Mouse (Mus musculus) adrenal gland, adult 2 months (tissue): Measurements from ENCODE around the gene Phc2. TPM values are rescaled to one million over a fixed set of nuclear protein-coding genes. Genes with fewer than 3 reads are reported as not detected.
"Not testable (repeated sequence)": the region's sequence is repeated elsewhere in the genome, so short reads cannot be mapped to it uniquely, and the experiment has no call there.

Experiments used
- DNase-seq: peaks from one replicate; pipeline ENCODE4 v3.0.0; 2021
- polyA plus RNA-seq: library from polyadenylated mRNA; depleted of rRNA; stranded (reverse); fragments of >200 nt; gene quantifications from 2 replicates; pipeline ENCODE4 v1.2.3, GENCODE M21; 2012
- total RNA-seq, 2 experiments: library from RNA; stranded (reverse); gene quantifications; 2 replicates each; pipeline ENCODE4 v1.2.3; 2021

The Phc2 gene
- total and polyA plus RNA-seq, 3 experiments = 72.6 to 91.6 (median 89.4) TPM

- DNase-seq = no peak
These were observed 8.6 kb upstream of the Phc2 start for GRCm38 (mm10) chr4:128645896-128646295.

- DNase-seq = no peak
These were observed 7.7 kb upstream of the Phc2 start for GRCm38 (mm10) chr4:128646762-128647161.

DNA sequence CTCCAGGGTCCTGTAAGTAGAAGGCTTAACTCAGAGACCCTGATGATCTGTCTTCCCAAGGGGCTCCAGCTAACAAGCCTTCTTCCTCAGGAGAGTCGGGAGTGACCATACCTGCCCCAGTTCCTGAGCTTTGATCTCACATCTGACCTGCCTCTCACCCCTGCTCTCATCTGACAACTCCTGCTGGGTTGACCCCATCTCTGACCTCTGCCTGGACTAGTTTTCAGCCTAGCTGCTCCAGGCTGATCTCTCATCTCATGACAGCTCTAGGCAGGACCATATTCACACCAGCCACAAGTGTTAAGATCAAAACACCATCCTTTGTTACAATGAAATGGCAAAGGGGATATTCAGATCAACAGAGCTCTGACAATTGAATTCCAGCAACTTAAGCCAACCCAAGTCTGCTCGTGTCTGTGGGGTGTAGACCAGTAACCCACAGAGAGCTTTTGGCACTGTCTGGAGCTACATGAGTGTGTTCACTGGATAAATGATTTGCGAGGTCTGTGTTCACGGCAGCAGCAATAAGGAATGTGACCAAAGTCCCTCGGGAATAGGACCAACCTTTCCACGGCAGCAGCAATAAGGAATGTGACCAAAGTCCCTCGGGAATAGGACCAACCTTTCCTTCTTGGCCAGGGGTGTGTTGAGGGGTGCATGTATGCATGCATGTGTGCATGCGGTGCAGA, 5.8 kb upstream of the Phc2 start:
- no peak for DNase-seq

DNA sequence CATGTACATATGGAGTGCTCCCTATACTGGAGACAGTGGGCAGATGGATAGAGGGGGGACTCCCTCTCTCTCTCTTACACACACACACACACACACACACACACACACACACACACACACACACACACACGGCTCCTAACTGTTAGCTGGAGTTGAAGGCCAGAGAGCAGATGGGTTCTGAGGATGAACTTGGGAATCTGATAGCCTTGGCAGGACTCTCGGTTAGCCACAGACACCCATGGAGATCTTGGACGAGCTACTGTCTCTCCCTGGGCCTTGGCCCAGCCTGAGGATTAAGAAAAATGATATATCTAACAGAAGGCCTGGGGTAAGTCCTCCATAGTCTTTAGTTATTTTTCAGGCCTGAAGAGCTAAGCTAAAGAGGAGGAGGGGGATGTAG, 3.0 kb upstream of the Phc2 start:
- no peak for DNase-seq

GRCm38 (mm10) chr4:128652584-128653298, 1.8 kb upstream of the Phc2 start:
- peak; percentile 59 for DNase-seq

GRCm38 (mm10) chr4:128655446-128655845, 944 bp downstream of the Phc2 start:
- DNase-seq = no peak

DNA sequence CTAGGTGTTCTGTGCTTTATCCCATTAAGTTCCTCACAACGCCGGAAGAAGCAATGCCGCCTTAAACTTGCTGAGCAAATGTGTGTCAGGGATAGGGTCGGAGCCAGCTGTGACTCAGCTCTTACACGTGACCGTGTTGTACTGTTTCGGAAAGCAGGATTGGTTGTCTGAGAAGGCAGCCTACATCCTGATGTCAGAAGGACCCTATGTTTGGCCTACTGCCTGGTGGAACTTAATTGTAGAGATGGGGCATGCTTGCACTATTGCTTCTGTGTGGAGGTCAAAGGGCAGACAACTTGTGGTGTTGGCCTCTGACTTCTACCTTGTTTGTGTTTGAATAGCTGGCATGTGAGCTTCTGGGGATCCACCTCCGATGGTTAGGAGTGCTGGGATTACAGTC, 5.7 kb downstream of the Phc2 start:
- peak; percentile 60 for DNase-seq

DNA sequence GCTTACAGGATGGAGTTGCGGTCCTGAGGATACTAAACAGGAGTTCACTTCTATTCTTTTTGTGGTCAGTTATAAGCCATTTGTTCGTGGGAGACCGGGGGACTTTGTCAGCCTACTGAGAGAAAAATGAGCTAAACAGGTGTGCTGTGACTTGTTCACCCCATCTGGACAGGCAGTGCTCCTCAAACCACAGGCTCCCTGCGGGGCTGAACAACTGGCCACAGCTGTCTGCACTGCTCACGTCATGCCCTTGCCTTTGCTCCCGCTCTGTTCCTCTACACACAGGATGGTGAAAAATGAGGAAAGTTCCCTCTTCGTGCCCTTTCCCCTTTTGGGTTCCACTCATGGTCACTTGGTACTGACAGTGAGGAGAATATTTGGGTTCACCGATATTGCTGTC, 6.6 kb downstream of the Phc2 start:
- no peak for DNase-seq

- DNase-seq = no peak
These were observed 9.5 kb downstream of the Phc2 start for GRCm38 (mm10) chr4:128664002-128664401.

DNA sequence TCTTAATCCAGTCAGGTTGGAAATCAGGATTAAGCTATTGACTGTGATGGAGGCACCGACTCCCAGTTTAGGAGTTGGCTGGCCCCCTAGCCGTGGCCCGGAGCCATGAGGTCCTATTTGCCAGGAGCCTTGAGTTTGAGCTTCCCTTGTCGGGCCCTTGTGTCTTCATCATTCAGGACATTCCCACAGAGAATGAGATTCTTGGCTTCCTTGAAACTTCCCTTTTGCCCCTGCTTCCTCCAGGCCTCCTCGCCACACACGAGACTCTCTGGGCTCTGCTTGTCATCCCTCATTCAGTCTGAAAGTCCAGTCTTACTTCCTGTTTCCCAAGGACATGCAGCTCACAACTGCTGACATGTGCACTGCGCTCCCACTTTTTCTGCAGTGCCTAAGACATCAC, 11.9 kb downstream of the Phc2 start:
- DNase-seq = not testable (repeated sequence)

- DNase-seq = not testable (repeated sequence)
These were observed 12.7 kb downstream of the Phc2 start for GRCm38 (mm10) chr4:128667195-128667594.

DNA sequence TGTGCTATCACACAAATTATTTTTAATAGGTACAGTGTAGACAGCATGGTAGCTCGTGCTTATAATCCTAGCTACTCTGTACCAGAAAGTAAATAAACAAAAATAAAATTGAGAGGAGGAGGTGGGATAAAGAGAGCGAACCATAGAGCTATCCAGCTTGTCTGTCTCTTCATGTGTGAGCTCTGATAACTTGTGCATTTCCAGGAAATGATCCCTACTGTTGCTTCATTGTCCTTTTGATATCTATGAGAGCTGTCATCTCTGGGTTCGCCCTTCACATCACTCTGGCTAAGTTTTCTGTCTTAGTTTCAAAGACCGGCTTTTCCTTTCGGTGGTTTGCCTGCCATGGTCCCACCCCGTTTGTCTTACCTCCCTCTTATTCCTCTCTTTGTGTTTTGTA, 14.7 kb downstream of the Phc2 start:
- no peak for DNase-seq

GRCm38 (mm10) chr4:128670566-128671191, 16.2 kb downstream of the Phc2 start:
- no peak for DNase-seq

GRCm38 (mm10) chr4:128672494-128672893, 18.0 kb downstream of the Phc2 start:
- DNase-seq = no peak

- DNase-seq = no peak
These were observed 24.2 kb downstream of the Phc2 start for GRCm38 (mm10) chr4:128678564-128679217.

DNA sequence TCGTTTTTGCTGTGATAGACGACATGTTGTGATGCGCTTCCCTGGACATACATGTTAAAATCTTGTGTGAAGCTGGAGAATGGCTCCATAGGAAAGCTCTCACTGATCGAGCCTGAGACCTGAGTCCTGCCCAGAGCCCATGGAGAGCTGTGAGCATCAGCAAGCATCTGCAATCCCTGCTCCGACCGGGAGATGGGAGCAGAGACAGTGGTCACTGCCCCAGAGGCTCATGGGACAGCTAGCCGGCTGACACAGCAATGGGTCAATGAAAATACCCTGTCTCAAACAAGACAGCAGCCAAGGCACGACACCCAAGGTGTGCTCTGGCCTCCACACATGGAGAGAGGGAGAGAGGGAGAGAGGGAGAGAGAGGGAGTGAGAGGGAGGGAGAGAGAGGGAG, 26.6 kb downstream of the Phc2 start:
- peak; percentile 42 for DNase-seq

DNA sequence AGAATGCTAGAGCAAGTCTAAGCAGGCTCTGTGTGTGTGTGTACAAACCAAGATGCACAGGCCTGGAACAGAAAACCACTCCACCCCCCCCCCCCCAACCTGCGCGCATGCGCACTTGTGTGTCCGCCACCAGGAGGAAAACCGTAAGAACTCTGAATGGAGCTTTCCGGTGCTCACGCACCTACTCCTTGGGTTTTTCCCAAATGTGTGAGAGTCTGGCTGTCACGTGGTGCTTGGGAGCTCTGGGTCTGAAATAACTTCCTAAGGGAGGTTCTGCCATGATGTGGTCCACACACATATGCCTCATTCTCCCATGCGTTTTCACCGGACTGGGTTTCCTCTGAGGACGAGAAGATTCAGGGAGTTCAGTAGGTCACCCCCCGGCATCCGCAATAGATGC, 27.8 kb downstream of the Phc2 start:
- DNase-seq = no peak

DNA sequence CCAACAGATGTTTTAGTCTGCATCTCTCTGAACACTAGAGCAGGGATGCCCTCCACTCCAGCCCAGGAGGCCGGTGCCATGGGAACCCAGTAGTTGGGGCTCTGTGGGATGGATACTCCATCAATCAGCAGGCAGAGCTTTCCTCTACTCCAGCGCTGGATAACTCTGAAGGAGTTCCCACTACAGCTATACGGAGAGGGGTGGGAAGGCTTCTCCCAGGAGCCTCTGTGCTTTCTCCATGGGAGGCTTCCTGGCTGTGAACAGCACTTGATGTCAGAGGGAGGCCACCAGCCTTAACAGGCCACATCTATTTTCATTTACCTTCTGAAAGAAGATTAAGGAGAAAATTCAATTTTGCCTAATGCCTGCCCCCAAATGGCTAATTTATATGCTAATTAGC, 29.2 kb downstream of the Phc2 start:
- DNase-seq = no peak

DNA sequence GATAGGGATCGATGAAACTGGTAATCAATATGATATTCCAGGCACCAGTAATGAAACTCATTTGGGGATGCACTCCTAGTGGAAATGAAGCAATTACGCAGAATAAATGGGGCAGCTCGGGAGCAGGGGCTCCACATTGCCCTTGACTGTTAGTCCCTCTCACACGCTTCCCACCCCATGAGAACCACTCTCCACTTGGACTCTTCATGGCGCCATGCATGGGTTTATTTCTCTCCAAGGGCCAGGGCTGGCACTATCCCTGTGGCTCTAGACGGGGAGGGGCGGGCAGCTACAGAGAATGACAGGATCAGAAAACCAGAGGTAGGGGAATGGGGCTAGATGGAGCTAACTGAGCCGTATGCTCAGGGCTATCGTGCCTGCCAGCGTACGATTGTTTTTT, 29.6 kb downstream of the Phc2 start:
- DNase-seq = no peak

DNA sequence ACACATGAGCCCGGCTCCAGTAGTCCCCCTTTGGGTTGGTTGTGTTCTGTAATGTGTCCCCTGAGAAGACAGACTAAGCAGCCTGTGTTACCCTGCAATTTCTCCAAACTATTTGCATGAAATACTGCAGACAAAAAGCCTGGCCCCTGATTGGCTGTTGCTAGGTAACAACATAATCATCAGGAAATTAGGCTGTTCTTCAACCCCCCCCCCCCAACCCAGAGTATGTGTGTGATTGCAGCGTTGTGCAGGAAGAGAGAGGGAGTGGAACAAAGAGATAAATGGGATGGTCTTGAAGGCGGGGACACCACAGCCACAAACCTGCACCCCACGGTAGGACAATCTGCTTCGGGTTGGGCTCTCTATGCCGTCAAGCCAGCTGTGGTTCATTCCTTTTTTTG, 34.0 kb downstream of the Phc2 start:
- DNase-seq = no peak

DNA sequence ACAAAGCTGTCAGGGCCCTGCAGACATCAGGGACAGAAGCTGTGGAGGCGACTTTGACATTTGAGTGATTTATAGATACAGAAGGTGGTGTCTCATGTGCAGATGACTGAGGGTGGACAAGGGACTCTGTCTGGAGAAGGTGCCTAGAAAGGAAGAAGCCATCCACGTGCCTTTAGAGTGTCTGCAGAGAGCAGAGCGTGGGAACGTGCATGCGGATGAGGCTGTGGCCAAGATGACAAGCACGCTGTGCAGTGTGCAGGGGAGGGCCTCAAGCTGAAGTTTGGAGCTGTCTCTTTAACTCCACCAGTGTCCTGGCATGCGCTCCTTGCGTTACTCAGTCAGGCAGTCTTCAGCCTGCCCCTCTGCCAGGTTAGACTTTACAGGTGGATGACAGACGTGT, 34.5 kb downstream of the Phc2 start:
- DNase-seq = no peak

DNA sequence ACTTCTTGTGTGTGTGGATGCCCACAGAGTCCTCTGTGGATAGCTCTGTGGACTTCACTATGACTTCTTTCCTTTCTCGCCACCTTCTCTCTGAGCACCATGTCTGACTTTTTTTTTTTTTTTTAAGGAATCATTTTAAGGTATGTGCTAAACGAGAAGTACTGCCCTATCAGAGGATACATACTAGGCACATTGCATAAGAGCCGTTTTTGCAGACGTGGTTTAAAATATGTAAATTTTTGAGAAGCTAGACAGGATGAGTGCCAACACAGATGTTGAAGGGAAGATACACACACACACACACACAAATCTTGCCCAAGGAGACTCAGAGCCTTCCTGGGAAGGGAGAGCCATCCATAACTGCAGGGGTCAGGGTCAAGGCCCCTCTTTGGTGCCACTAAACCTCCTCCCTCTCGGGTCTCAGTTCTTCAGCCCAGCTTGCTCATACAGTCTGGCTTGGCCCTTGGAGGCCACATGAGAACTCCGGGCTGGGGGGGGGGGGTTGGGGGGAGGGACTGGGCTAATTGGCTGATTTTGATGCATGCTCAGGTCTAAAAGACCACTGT, 35.3 kb downstream of the Phc2 start:
- peak; percentile 23 for DNase-seq

- DNase-seq = no peak
These were observed 36.7 kb downstream of the Phc2 start for GRCm38 (mm10) chr4:128691195-128691594.
